Comparison of ENCODE assay signal across 19 mouse cellular contexts in the genomic region with DNA sequence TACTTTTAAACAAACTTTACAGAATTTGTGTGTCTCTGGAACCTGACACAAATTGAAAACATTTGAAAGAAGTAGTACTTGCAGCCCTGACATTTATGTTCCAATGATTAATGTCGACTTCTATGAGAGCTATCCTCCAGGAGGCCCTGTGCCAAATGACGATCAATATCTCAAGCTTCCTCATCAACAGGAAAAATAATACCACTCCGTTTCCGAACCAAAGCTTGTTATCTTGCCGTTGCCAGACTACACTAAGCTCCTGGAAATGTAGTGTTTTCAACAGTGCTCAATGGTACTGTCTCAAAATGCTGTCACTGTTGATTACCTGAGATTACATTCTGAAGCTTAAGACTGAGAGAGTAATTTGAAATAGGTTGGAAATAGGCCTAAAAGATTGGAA. TPM values are rescaled to one million over a fixed set of nuclear protein-coding genes. Genes with fewer than 3 reads are reported as not detected.
DNase-seq lines count a peak whose midpoint lies in the region; ATAC-seq and TF ChIP-seq lines count a peak whose summit lies in the region.
"Had no signal": no experiment of that assay in that cellular context is flagged by ENCODE, and none has a peak within 500 bp of the region (broad histone marks: within the 10 kb centered on the region; RNA-seq: fewer than 3 reads in every experiment).

No protein-coding gene starts in this region.

- no peaks in the 10 kb centered on the region for H3K4me1 ChIP-seq in hindbrain, embryonic 11.5 days (replicated peaks; ENCODE audit: control insufficient read depth, insufficient read depth, low read length)
- H3K4me1 ChIP-seq in hindbrain, embryonic 14.5 days (replicated peaks; ENCODE audit: control insufficient read depth, insufficient read depth, low read length), result no peaks in the 10 kb centered on the region
- H3K4me1 ChIP-seq in midbrain, postnatal 0 days (ENCODE audit: insufficient read depth, low read length), result no peaks in the 10 kb centered on the region
- no peaks in the 10 kb centered on the region; the same call in 1 of the 2 replicates for H3K4me1 ChIP-seq in midbrain, embryonic 16.5 days (ENCODE audit: control insufficient read depth, insufficient read depth, low read length)
- H3K4me1 ChIP-seq: forebrain, embryonic 15.5 days; kidney, embryonic 15.5 days had no signal

- no peaks in the 10 kb centered on the region for H3K27me3 ChIP-seq in hindbrain, embryonic 11.5 days (ENCODE audit: control insufficient read depth, insufficient read depth, low read length)
- no peaks in the 10 kb centered on the region for H3K27me3 ChIP-seq in hindbrain, embryonic 14.5 days (ENCODE audit: control insufficient read depth, insufficient read depth, low read length)
- no peaks in the 10 kb centered on the region for H3K27me3 ChIP-seq in midbrain, postnatal 0 days (ENCODE audit: insufficient read depth, low read length)
- H3K27me3 ChIP-seq in midbrain, embryonic 16.5 days (ENCODE audit: control insufficient read depth, insufficient read depth, low read depth, low read length), result no peaks in the 10 kb centered on the region
- H3K27me3 ChIP-seq: forebrain, embryonic 15.5 days; kidney, embryonic 15.5 days had no signal

- DNase-seq in hindbrain, embryonic 11.5 days (ENCODE audit: low spot score), result no peak
- no peak for DNase-seq in hindbrain, embryonic 14.5 days (ENCODE audit: low spot score)
- peak; percentile 19 for DNase-seq in midbrain, postnatal 0 days (ENCODE audit: low spot score)
- DNase-seq in Muller cell, postnatal 12 days (ENCODE audit: inconsistent ontology term), result peak; percentile 41
- no peak for DNase-seq in natural killer cell, adult 2 months (ENCODE audit: low spot score in 2 of 2)
- DNase-seq: B cell, adult 2 months; cerebellum, adult 9-11 months; kidney, postnatal 4 days; layer of hippocampus, adult 9-11 months; lung, adult 18-20 months; thymus, postnatal 25 days had no signal

- H3K4me3 ChIP-seq in hindbrain, embryonic 11.5 days (ENCODE audit: low read depth, low read length), result no peak overlapping the region
- no peak overlapping the region for H3K4me3 ChIP-seq in hindbrain, embryonic 14.5 days (replicated peaks; ENCODE audit: low read length)
- H3K4me3 ChIP-seq in midbrain, postnatal 0 days (ENCODE audit: low read depth, low read length), result no peak overlapping the region
- H3K4me3 ChIP-seq in midbrain, embryonic 16.5 days (ENCODE audit: low read depth, low read length), result no peak overlapping the region
- H3K4me3 ChIP-seq: forebrain, embryonic 15.5 days; kidney, embryonic 15.5 days had no signal

- no peaks in the 10 kb centered on the region for H3K9me3 ChIP-seq in hindbrain, embryonic 11.5 days (ENCODE audit: control insufficient read depth, low read length)
- no peaks in the 10 kb centered on the region for H3K9me3 ChIP-seq in hindbrain, embryonic 14.5 days (ENCODE audit: control insufficient read depth, low read length)
- no peaks in the 10 kb centered on the region for H3K9me3 ChIP-seq in midbrain, postnatal 0 days (ENCODE audit: low read length)
- no peaks in the 10 kb centered on the region for H3K9me3 ChIP-seq in midbrain, embryonic 16.5 days (replicated peaks; ENCODE audit: control insufficient read depth, low read length, poor library complexity, severe bottlenecking)
- H3K9me3 ChIP-seq: forebrain, embryonic 15.5 days; kidney, embryonic 15.5 days had no signal

- no peak for TF ChIP-seq CTCF in midbrain, postnatal 0 days (IDR thresholded peaks at IDR 0.05)

- WGBS in hindbrain, embryonic 11.5 days, result 62% methylated on average over 5 of the region's 5 CpGs
- WGBS in hindbrain, embryonic 14.5 days, result 42% methylated on average over 5 of the region's 5 CpGs
- 49% methylated on average over 5 of the region's 5 CpGs for WGBS in midbrain, postnatal 0 days
- WGBS in midbrain, embryonic 16.5 days, result 56% methylated on average over 5 of the region's 5 CpGs

- H3K4me2 ChIP-seq in hindbrain, embryonic 11.5 days (replicated peaks; ENCODE audit: low read depth, low read length), result no peak overlapping the region
- H3K4me2 ChIP-seq in hindbrain, embryonic 14.5 days (replicated peaks), result no peak overlapping the region
- H3K4me2 ChIP-seq in midbrain, postnatal 0 days (ENCODE audit: low read depth, low read length, poor library complexity, severe bottlenecking), result no peak overlapping the region
- no peak overlapping the region for H3K4me2 ChIP-seq in midbrain, embryonic 16.5 days (ENCODE audit: low read length)
- H3K4me2 ChIP-seq: forebrain, embryonic 15.5 days; kidney, embryonic 15.5 days; liver, embryonic 11.5 days had no signal

- ATAC-seq in hindbrain, embryonic 11.5 days (ENCODE audit: low FRiP score), result peak; percentile 57; the same call in 1 of the 2 replicates
- ATAC-seq in hindbrain, embryonic 14.5 days (ENCODE audit: low FRiP score), result no peak
- ATAC-seq in midbrain, postnatal 0 days (ENCODE audit: low FRiP score), result no peak
- no peak for ATAC-seq in midbrain, embryonic 16.5 days
- ATAC-seq in megakaryocyte-erythroid progenitor cell, adult 5-6 weeks (replicated peaks; ENCODE audit: low FRiP score, low TSS enrichment, poor library complexity, severe bottlenecking), result peak; percentile 74
- no peak for ATAC-seq in inflammation-experienced regulatory T-cells, adult 6 months
- ATAC-seq: intestine, postnatal 0 days had no signal

- H3K9ac ChIP-seq in hindbrain, embryonic 11.5 days (ENCODE audit: low read depth, low read length), result no peak overlapping the region
- H3K9ac ChIP-seq in hindbrain, embryonic 14.5 days, result no peak overlapping the region
- no peak overlapping the region for H3K9ac ChIP-seq in midbrain, postnatal 0 days (replicated peaks; ENCODE audit: low read length, poor library complexity, severe bottlenecking)
- H3K9ac ChIP-seq in midbrain, embryonic 16.5 days (ENCODE audit: low read depth, low read length), result no peak overlapping the region
- H3K9ac ChIP-seq: forebrain, embryonic 15.5 days; kidney, embryonic 15.5 days had no signal

- H3K27ac ChIP-seq in hindbrain, embryonic 11.5 days (ENCODE audit: low read depth, low read length), result no peak overlapping the region
- no peak overlapping the region for H3K27ac ChIP-seq in hindbrain, embryonic 14.5 days
- no peak overlapping the region for H3K27ac ChIP-seq in midbrain, postnatal 0 days (ENCODE audit: low read depth, low read length)
- no peak overlapping the region for H3K27ac ChIP-seq in midbrain, embryonic 16.5 days (ENCODE audit: low read length)
- H3K27ac ChIP-seq: forebrain, embryonic 15.5 days; kidney, embryonic 15.5 days; macrophage had no signal

- no peaks in the 10 kb centered on the region for H3K36me3 ChIP-seq in hindbrain, embryonic 11.5 days (ENCODE audit: control insufficient read depth, insufficient read depth, low read length)
- no peaks in the 10 kb centered on the region for H3K36me3 ChIP-seq in hindbrain, embryonic 14.5 days (replicated peaks; ENCODE audit: control insufficient read depth, insufficient read depth)
- no peaks in the 10 kb centered on the region for H3K36me3 ChIP-seq in midbrain, postnatal 0 days (ENCODE audit: insufficient read depth, low read length)
- no peaks in the 10 kb centered on the region for H3K36me3 ChIP-seq in midbrain, embryonic 16.5 days (ENCODE audit: control insufficient read depth, insufficient read depth, low read length)
- H3K36me3 ChIP-seq: forebrain, embryonic 15.5 days; kidney, embryonic 15.5 days had no signal

RNA-seq across cellular contexts. Expression of a gene that starts 13.7 kb away (rescaled TPM):
- 76.8 and 78.2 TPM in 2 replicates for polyA plus RNA-seq in hindbrain, embryonic 11.5 days (2014; fragmentation: Nextera tagmentation; extraction: Ambion mirVana)
- 107 and 112 TPM in 2 replicates for polyA plus RNA-seq in hindbrain, embryonic 14.5 days (2014; fragmentation: Nextera tagmentation; extraction: Ambion mirVana)
- 26.4 and 34.4 TPM in 2 replicates for total RNA-seq in midbrain, postnatal 0 days (2014; rRNA removed)
- polyA plus RNA-seq in midbrain, postnatal 0 days (2015; fragmentation: Nextera tagmentation; extraction: Ambion mirVana), result 83.3 and 85.2 TPM in 2 replicates
- 133 and 147 TPM in 2 replicates for polyA plus RNA-seq in midbrain, embryonic 16.5 days (2015; fragmentation: Nextera tagmentation; extraction: Ambion mirVana)
- 9.0 and 12.7 TPM in 2 replicates for total RNA-seq in megakaryocyte-erythroid progenitor cell, adult 5-6 weeks (2014; fragmentation: Nextera tagmentation)
- 32.5 and 55.4 TPM in 2 replicates for total RNA-seq in megakaryocyte-erythroid progenitor cell, adult 5-6 weeks (2017)
- polyA plus RNA-seq in inflammation-experienced regulatory T-cells, adult 6 months (2017; shearing (Covaris generic)), result 10 to 100 TPM; 22.9 to 54.9 (median 28.7) TPM

Comparison
In these comparisons a context has a peak if more than half of its experiments do, and no peak if none do; other contexts are left out.
1. ATAC-seq: peak in hindbrain, embryonic 11.5 days (single experiment) and megakaryocyte-erythroid progenitor cell, adult 5-6 weeks (single experiment); none in hindbrain, embryonic 14.5 days (single experiment), midbrain, postnatal 0 days (single experiment), midbrain, embryonic 16.5 days (single experiment) and inflammation-experienced regulatory T-cells, adult 6 months (single experiment).
2. DNase-seq: peak in midbrain, postnatal 0 days (single experiment) and Muller cell, postnatal 12 days (single experiment); none in hindbrain, embryonic 11.5 days (single experiment), hindbrain, embryonic 14.5 days (single experiment) and natural killer cell, adult 2 months (0 of 2).